Comparison of ENCODE assay signal across 8 mouse cellular contexts in the genomic region with DNA sequence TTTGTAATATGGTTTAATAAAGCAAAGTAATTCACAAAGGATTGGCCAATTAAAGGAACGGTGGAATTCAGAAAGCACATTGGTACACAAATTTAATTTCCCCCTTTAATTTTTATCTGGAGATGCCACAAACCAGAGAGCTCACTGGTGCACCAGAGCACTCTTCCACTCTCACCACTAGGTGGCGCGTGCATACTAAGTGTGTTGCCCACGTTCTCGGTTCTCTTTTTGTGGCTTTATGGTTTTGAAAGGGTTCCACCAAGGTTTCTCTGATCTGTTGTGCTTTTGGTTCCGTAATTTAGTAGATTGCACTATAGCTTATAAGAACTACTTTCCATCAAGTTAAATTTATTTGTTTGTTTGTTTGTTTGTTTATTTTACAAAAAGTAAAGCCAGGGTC. TPM values are rescaled to one million over a fixed set of nuclear protein-coding genes. Genes with fewer than 3 reads are reported as not detected.
A peak's percentile ranks its signal among the peaks of the same experiment; 100 is the strongest.
DNase-seq lines count a peak whose midpoint lies in the region; ATAC-seq and TF ChIP-seq lines count a peak whose summit lies in the region.

No protein-coding gene starts in this region.

- TF ChIP-seq POLR2A in testis, adult 2 months (IDR thresholded peaks at IDR 0.05; ENCODE audit: control insufficient read depth, low read depth, low read length): no peak

- intact Hi-C loops in heart, postnatal 14 days (cut with DNase I): loop anchor here (1.0 to 2.0 kb wide), 4 partner anchors 36 to 137 kb away; no protein-coding TSS in a partner anchor

- peaks cover 4% of the 10 kb centered on the region; the same call in 1 of the 2 replicates for H3K9me3 ChIP-seq in kidney, embryonic 14.5 days (ENCODE audit: control insufficient read depth, low read length)

- H3K27ac ChIP-seq in kidney, embryonic 14.5 days (ENCODE audit: low read depth, low read length): no peak overlapping the region
- no peak overlapping the region for H3K27ac ChIP-seq in testis, adult 2 months (ENCODE audit: control insufficient read depth, insufficient read depth, low read depth, low read length)

- no peak overlapping the region for H3K4me2 ChIP-seq in kidney, embryonic 14.5 days (replicated peaks; ENCODE audit: low read depth, low read length)

- peak; percentile 74 for DNase-seq in kidney, adult 18-20 months
- DNase-seq in embryo, embryonic 10 days (ENCODE audit: low spot score): peak; percentile 95
- DNase-seq in heart, postnatal 14 days: peak; percentile 76 to 84
- DNase-seq in left cerebral cortex, adult 18-20 months (ENCODE audit: low spot score in 2 of 2): peak; percentile 50 to 71
- DNase-seq in naive thymus-derived CD4-positive, alpha-beta T cell, adult 2 months (ENCODE audit: low read depth): peak; percentile 88

- H3K9ac ChIP-seq in kidney, embryonic 14.5 days (ENCODE audit: low read depth, low read length): no peak overlapping the region

- no peaks in the 10 kb centered on the region for H3K27me3 ChIP-seq in kidney, embryonic 14.5 days (ENCODE audit: control insufficient read depth, insufficient read depth, low read length)
- H3K27me3 ChIP-seq in testis, adult 2 months (ENCODE audit: control insufficient read depth, insufficient read depth, low read length): no peaks in the 10 kb centered on the region

- WGBS in kidney, embryonic 14.5 days: 5% methylated on average over 6 of the region's 6 CpGs

- H3K4me3 ChIP-seq in kidney, embryonic 14.5 days (ENCODE audit: low read length): no peak overlapping the region
- no peak overlapping the region for H3K4me3 ChIP-seq in testis, adult 2 months (ENCODE audit: control insufficient read depth, low read depth, low read length)

- no peak for ATAC-seq in kidney, embryonic 14.5 days (ENCODE audit: low FRiP score, low TSS enrichment)
- peak; percentile 68 for ATAC-seq in activated CD4-positive, CD25-positive, alpha-beta regulatory T cell, adult 4 months

- H3K4me1 ChIP-seq in kidney, embryonic 14.5 days (ENCODE audit: control insufficient read depth, insufficient read depth, low read length): no peaks in the 10 kb centered on the region
- H3K4me1 ChIP-seq in testis, adult 2 months (ENCODE audit: control insufficient read depth, insufficient read depth, low read length): peaks cover 6% of the 10 kb centered on the region

- H3K36me3 ChIP-seq in kidney, embryonic 14.5 days (ENCODE audit: control insufficient read depth, insufficient read depth, low read length): no peaks in the 10 kb centered on the region
- H3K36me3 ChIP-seq in testis, adult 2 months (ENCODE audit: control insufficient read depth, insufficient read depth, low read length): no peaks in the 10 kb centered on the region

- peak; percentile 76; the same call in 1 of the 2 replicates for TF ChIP-seq CTCF in testis, adult 2 months (IDR thresholded peaks at IDR 0.05; ENCODE audit: control insufficient read depth, insufficient read depth, insufficient replicate concordance, low read depth, low read length)

RNA-seq across cellular contexts. Expression of a gene that starts 22.9 kb away (rescaled TPM):
- polyA plus RNA-seq in kidney, embryonic 14.5 days (2014; fragmentation: Nextera tagmentation; extraction: Ambion mirVana): 123 and 135 TPM in 2 replicates
- polyA plus RNA-seq in activated CD4-positive, CD25-positive, alpha-beta regulatory T cell, adult 4 months (2017; shearing (Covaris generic)): 10 to 100 TPM; 14.5 to 16.2 TPM
- 10 to 100 TPM; 18.7 to 23.8 TPM for total RNA-seq in heart, postnatal 14 days (2021)
- 10 to 100 TPM; 28.9 to 40.9 TPM for total RNA-seq in left cerebral cortex, adult 18-20 months (2021)
- polyA plus RNA-seq in testis, adult 2 months (2012; rRNA removed): 18.5 and 19.1 TPM in 2 replicates

RNA-seq across cellular contexts. Expression of a gene that starts 23.5 kb away (rescaled TPM):
- 308 and 313 TPM in 2 replicates for polyA plus RNA-seq in kidney, embryonic 14.5 days (2014; fragmentation: Nextera tagmentation; extraction: Ambion mirVana)
- polyA plus RNA-seq in activated CD4-positive, CD25-positive, alpha-beta regulatory T cell, adult 4 months (2017; shearing (Covaris generic)): 10 to 100 TPM; 19.4 to 29.2 TPM
- total RNA-seq in heart, postnatal 14 days (2021): 10 to 100 TPM; 62.5 to 63.9 TPM
- total RNA-seq in left cerebral cortex, adult 18-20 months (2021): 10 to 100 TPM; 55.5 to 58.5 TPM
- polyA plus RNA-seq in testis, adult 2 months (2012; rRNA removed): 49.0 and 49.2 TPM in 2 replicates

RNA-seq across cellular contexts. Expression of a gene that starts 47.2 kb away (rescaled TPM):
- polyA plus RNA-seq in kidney, embryonic 14.5 days (2014; fragmentation: Nextera tagmentation; extraction: Ambion mirVana): not detected in 2 replicates
- 1,000 to 10,000 TPM; 1,102 to 1,198 TPM for polyA plus RNA-seq in activated CD4-positive, CD25-positive, alpha-beta regulatory T cell, adult 4 months (2017; shearing (Covaris generic))
- under 1 TPM; 0.67 to 0.68 TPM for total RNA-seq in heart, postnatal 14 days (2021)
- not detected for total RNA-seq in left cerebral cortex, adult 18-20 months (2021)
- polyA plus RNA-seq in testis, adult 2 months (2012; rRNA removed): 0.17 and 0.42 TPM in 2 replicates

RNA-seq across cellular contexts. Expression of a gene that starts 54.9 kb away (rescaled TPM):
- 0.99 and 1.4 TPM in 2 replicates for polyA plus RNA-seq in kidney, embryonic 14.5 days (2014; fragmentation: Nextera tagmentation; extraction: Ambion mirVana)
- not detected for polyA plus RNA-seq in activated CD4-positive, CD25-positive, alpha-beta regulatory T cell, adult 4 months (2017; shearing (Covaris generic))
- total RNA-seq in heart, postnatal 14 days (2021): not detected
- not detected for total RNA-seq in left cerebral cortex, adult 18-20 months (2021)
- 0.84 and 0.89 TPM in 2 replicates for polyA plus RNA-seq in testis, adult 2 months (2012; rRNA removed)

Comparison
In these comparisons a context has a peak if more than half of its experiments do, and no peak if none do; other contexts are left out.
1. RNA of a gene that starts 47.2 kb away (polyA plus RNA-seq): 1,102 to 1,198 TPM in activated CD4-positive, CD25-positive, alpha-beta regulatory T cell, adult 4 months; 0.17 to 0.42 TPM in testis, adult 2 months and not detected in kidney, embryonic 14.5 days; every median in the first group is over 100 times any median in the second.
2. Peak in every context shown above with its lines, with median percentiles within 50 percentile points of each other: DNase-seq.